Mouse (Mus musculus) layer of hippocampus, adult 9-11 months (tissue): ENCODE results near the gene AC140267.1.

Experiments
- DNase-seq: peaks from one replicate; pipeline ENCODE4 v3.0.0; 2022

AC140267.1 gene

GRCm38 (mm10) chr15:80266281-80266680, 30.6 kb downstream of the AC140267.1 start:
- DNase-seq, result peak; percentile 75

- DNase-seq, result no peak
These were observed 36.3 kb downstream of the AC140267.1 start for GRCm38 (mm10) chr15:80271858-80272396.

GRCm38 (mm10) chr15:80277107-80277506, 41.5 kb downstream of the AC140267.1 start:
- no peak for DNase-seq

- no peak for DNase-seq
These were observed 42.0 kb downstream of the AC140267.1 start for GRCm38 (mm10) chr15:80277625-80278024.

GRCm38 (mm10) chr15:80278121-80278759, 42.6 kb downstream of the AC140267.1 start:
- DNase-seq, result peak; percentile 84

- DNase-seq, result no peak
These were observed 43.4 kb downstream of the AC140267.1 start for GRCm38 (mm10) chr15:80279053-80279452.

- no peak for DNase-seq
These were observed 45.0 kb downstream of the AC140267.1 start for GRCm38 (mm10) chr15:80280646-80281045.
